Mouse (Mus musculus): ENCODE measurements around the gene Pibf1. TPM values are rescaled to one million over a fixed set of nuclear protein-coding genes. Genes with fewer than 3 reads are reported as not detected.

The Pibf1 gene
- polyA plus RNA-seq, 1 experiment, result 2.5 TPM

DNA sequence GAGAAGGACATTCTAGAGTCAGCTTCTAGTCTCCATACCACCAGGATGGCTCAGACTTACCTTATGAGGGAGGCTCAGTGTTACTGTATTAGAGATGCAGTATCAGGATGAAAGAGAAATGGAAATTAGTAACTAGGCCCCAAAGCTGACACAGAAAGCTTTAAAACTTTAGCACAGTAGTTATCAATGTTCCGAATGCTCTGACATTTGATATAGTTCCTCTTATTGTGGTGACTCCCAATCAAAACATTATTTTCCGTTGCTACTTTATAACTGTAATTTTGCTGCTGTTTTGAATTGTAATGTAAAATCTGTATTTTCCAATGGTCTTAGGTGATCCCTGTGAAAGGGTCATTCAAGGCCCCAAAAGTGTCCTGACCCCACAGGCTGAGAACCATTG is 7.4 kb downstream of the Pibf1 start:
- Histone ChIP-seq H3K4me2 (ENCODE audit: low read depth) (no peak overlapping the region), H3ac (ENCODE audit: control insufficient read depth, insufficient read length) (no peak overlapping the region), H3K36me3 (ENCODE audit: control insufficient read depth, insufficient read depth) (peaks cover 17% of the 10 kb centered on the region), H3K4me3 (no peak overlapping the region), H3K27me3 (ENCODE audit: control insufficient read depth, insufficient read depth, insufficient read length) (no peaks in the 10 kb centered on the region), H3K79me2 (ENCODE audit: control insufficient read depth, insufficient read depth) (peaks cover 3% of the 10 kb centered on the region)
- TF ChIP-seq MYOG (IDR thresholded peaks at IDR 0.05; ENCODE audit: control insufficient read depth in 1 of 3, insufficient read depth in 1 of 3, insufficient read length in 2 of 3, low read depth in 2 of 3) (no peak), MYOD1 (IDR thresholded peaks at IDR 0.05; ENCODE audit: control insufficient read depth in 1 of 3, insufficient read length in 2 of 3, low read depth in 2 of 3) (no peak), REST (IDR thresholded peaks at IDR 0.05; ENCODE audit: insufficient read depth, insufficient read length) (no peak), USF1 (IDR thresholded peaks at IDR 0.05; ENCODE audit: low read depth) (no peak), TCF12 (IDR thresholded peaks at IDR 0.05; ENCODE audit: insufficient read depth, poor library complexity, severe bottlenecking) (no peak), POLR2A (IDR thresholded peaks at IDR 0.05; ENCODE audit: insufficient read length, low read depth) (no peak), SRF (IDR thresholded peaks at IDR 0.05; ENCODE audit: control insufficient read depth, insufficient read length, low read depth) (no peak), E2F4 (IDR thresholded peaks at IDR 0.05; ENCODE audit: insufficient read depth) (no peak), MAX (IDR thresholded peaks at IDR 0.05; ENCODE audit: low read depth) (no peak), CEBPB (IDR thresholded peaks at IDR 0.05; ENCODE audit: insufficient read depth, poor library complexity, severe bottlenecking) (no peak), TCF3 (IDR thresholded peaks at IDR 0.05; ENCODE audit: insufficient read length, low read depth) (no peak), POLR2AphosphoS2 (IDR thresholded peaks at IDR 0.05; ENCODE audit: insufficient read length, low read depth) (no peak)

GRCm38 (mm10) chr14:99107631-99108187 is 8.5 kb downstream of the Pibf1 start:
- Histone ChIP-seq H3K79me2 (ENCODE audit: control insufficient read depth, insufficient read depth) (no peaks in the 10 kb centered on the region), H3K27me3 (ENCODE audit: control insufficient read depth, insufficient read depth, insufficient read length) (no peaks in the 10 kb centered on the region), H3ac (ENCODE audit: control insufficient read depth, insufficient read length) (no peak overlapping the region), H3K4me2 (ENCODE audit: low read depth) (no peak overlapping the region), H3K4me3 (no peak overlapping the region), H3K36me3 (ENCODE audit: control insufficient read depth, insufficient read depth) (peaks cover 25% of the 10 kb centered on the region)
- TF ChIP-seq REST (IDR thresholded peaks at IDR 0.05; ENCODE audit: insufficient read depth, insufficient read length), result no peak
- no peak for TF ChIP-seq USF1 (IDR thresholded peaks at IDR 0.05; ENCODE audit: low read depth)
- no peak for TF ChIP-seq CEBPB (IDR thresholded peaks at IDR 0.05; ENCODE audit: insufficient read depth, poor library complexity, severe bottlenecking)
- TF ChIP-seq TCF12 (IDR thresholded peaks at IDR 0.05; ENCODE audit: insufficient read depth, poor library complexity, severe bottlenecking), result no peak
- no peak for TF ChIP-seq MYOG (IDR thresholded peaks at IDR 0.05; ENCODE audit: control insufficient read depth in 1 of 3, insufficient read depth in 1 of 3, insufficient read length in 2 of 3, low read depth in 2 of 3)
- TF ChIP-seq SRF (IDR thresholded peaks at IDR 0.05; ENCODE audit: control insufficient read depth, insufficient read length, low read depth), result no peak
- no peak for TF ChIP-seq POLR2AphosphoS2 (IDR thresholded peaks at IDR 0.05; ENCODE audit: insufficient read length, low read depth)
- no peak for TF ChIP-seq POLR2A (IDR thresholded peaks at IDR 0.05; ENCODE audit: insufficient read length, low read depth)
- no peak for TF ChIP-seq E2F4 (IDR thresholded peaks at IDR 0.05; ENCODE audit: insufficient read depth)
- TF ChIP-seq MYOD1 (IDR thresholded peaks at IDR 0.05; ENCODE audit: control insufficient read depth in 1 of 3, insufficient read length in 2 of 3, low read depth in 2 of 3), result no peak
- no peak for TF ChIP-seq TCF3 (IDR thresholded peaks at IDR 0.05; ENCODE audit: insufficient read length, low read depth)
- TF ChIP-seq MAX (IDR thresholded peaks at IDR 0.05; ENCODE audit: low read depth), result no peak

GRCm38 (mm10) chr14:99108762-99109161 is 9.5 kb downstream of the Pibf1 start:
- Histone ChIP-seq H3K4me3 (no peak overlapping the region), H3ac (ENCODE audit: control insufficient read depth, insufficient read length) (no peak overlapping the region), H3K79me2 (ENCODE audit: control insufficient read depth, insufficient read depth) (no peaks in the 10 kb centered on the region), H3K27me3 (ENCODE audit: control insufficient read depth, insufficient read depth, insufficient read length) (no peaks in the 10 kb centered on the region), H3K4me2 (ENCODE audit: low read depth) (no peak overlapping the region), H3K36me3 (ENCODE audit: control insufficient read depth, insufficient read depth) (peaks cover 35% of the 10 kb centered on the region)
- no peak for TF ChIP-seq POLR2AphosphoS2 (IDR thresholded peaks at IDR 0.05; ENCODE audit: insufficient read length, low read depth)
- no peak for TF ChIP-seq MYOD1 (IDR thresholded peaks at IDR 0.05; ENCODE audit: control insufficient read depth in 1 of 3, insufficient read length in 2 of 3, low read depth in 2 of 3)
- TF ChIP-seq TCF3 (IDR thresholded peaks at IDR 0.05; ENCODE audit: insufficient read length, low read depth), result no peak
- TF ChIP-seq CEBPB (IDR thresholded peaks at IDR 0.05; ENCODE audit: insufficient read depth, poor library complexity, severe bottlenecking), result no peak
- TF ChIP-seq MAX (IDR thresholded peaks at IDR 0.05; ENCODE audit: low read depth), result no peak
- TF ChIP-seq POLR2A (IDR thresholded peaks at IDR 0.05; ENCODE audit: insufficient read length, low read depth), result no peak
- TF ChIP-seq SRF (IDR thresholded peaks at IDR 0.05; ENCODE audit: control insufficient read depth, insufficient read length, low read depth), result no peak
- no peak for TF ChIP-seq E2F4 (IDR thresholded peaks at IDR 0.05; ENCODE audit: insufficient read depth)
- TF ChIP-seq MYOG (IDR thresholded peaks at IDR 0.05; ENCODE audit: control insufficient read depth in 1 of 3, insufficient read depth in 1 of 3, insufficient read length in 2 of 3, low read depth in 2 of 3), result no peak
- TF ChIP-seq REST (IDR thresholded peaks at IDR 0.05; ENCODE audit: insufficient read depth, insufficient read length), result no peak
- no peak for TF ChIP-seq TCF12 (IDR thresholded peaks at IDR 0.05; ENCODE audit: insufficient read depth, poor library complexity, severe bottlenecking)
- TF ChIP-seq USF1 (IDR thresholded peaks at IDR 0.05; ENCODE audit: low read depth), result no peak

DNA sequence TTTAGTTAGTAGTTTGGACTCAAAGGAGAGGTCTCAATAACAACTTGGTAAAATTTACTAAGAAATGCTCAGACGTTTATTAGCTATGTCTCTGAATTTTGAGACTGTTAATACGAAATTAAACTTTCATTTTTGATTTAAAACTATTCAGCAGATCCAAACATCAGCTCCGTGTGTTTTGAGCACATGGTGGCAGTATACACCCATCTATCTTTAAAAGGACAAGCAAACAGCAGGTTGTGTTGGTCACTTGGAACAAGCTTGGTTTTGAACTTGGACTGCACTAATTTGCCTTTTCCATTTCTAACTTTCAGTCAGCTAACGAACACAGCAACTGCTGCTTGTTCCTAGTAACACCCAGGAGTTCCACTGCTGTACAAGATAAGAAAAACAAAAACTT is 18.4 kb downstream of the Pibf1 start:
- Histone ChIP-seq H3K79me2 (ENCODE audit: control insufficient read depth, insufficient read depth) (no peaks in the 10 kb centered on the region), H3K4me2 (ENCODE audit: low read depth) (no peak overlapping the region), H3K4me3 (no peak overlapping the region), H3ac (ENCODE audit: control insufficient read depth, insufficient read length) (no peak overlapping the region), H3K36me3 (ENCODE audit: control insufficient read depth, insufficient read depth) (peaks cover 38% of the 10 kb centered on the region), H3K27me3 (ENCODE audit: control insufficient read depth, insufficient read depth, insufficient read length) (no peaks in the 10 kb centered on the region)
- TF ChIP-seq REST (IDR thresholded peaks at IDR 0.05; ENCODE audit: insufficient read depth, insufficient read length) (no peak), MYOD1 (IDR thresholded peaks at IDR 0.05; ENCODE audit: control insufficient read depth in 1 of 3, insufficient read length in 2 of 3, low read depth in 2 of 3) (no peak), E2F4 (IDR thresholded peaks at IDR 0.05; ENCODE audit: insufficient read depth) (no peak), TCF12 (IDR thresholded peaks at IDR 0.05; ENCODE audit: insufficient read depth, poor library complexity, severe bottlenecking) (no peak), USF1 (IDR thresholded peaks at IDR 0.05; ENCODE audit: low read depth) (no peak), POLR2A (IDR thresholded peaks at IDR 0.05; ENCODE audit: insufficient read length, low read depth) (no peak), SRF (IDR thresholded peaks at IDR 0.05; ENCODE audit: control insufficient read depth, insufficient read length, low read depth) (no peak), MYOG (IDR thresholded peaks at IDR 0.05; ENCODE audit: control insufficient read depth in 1 of 3, insufficient read depth in 1 of 3, insufficient read length in 2 of 3, low read depth in 2 of 3) (no peak), CEBPB (IDR thresholded peaks at IDR 0.05; ENCODE audit: insufficient read depth, poor library complexity, severe bottlenecking) (no peak), MAX (IDR thresholded peaks at IDR 0.05; ENCODE audit: low read depth) (no peak), TCF3 (IDR thresholded peaks at IDR 0.05; ENCODE audit: insufficient read length, low read depth) (no peak), POLR2AphosphoS2 (IDR thresholded peaks at IDR 0.05; ENCODE audit: insufficient read length, low read depth) (no peak)

Measured in myocyte (in vitro differentiated cells).